Mouse (Mus musculus) adrenal gland, postnatal 4 days (tissue): Measurements from ENCODE around the gene Kcnk3. TPM values are rescaled to one million over a fixed set of nuclear protein-coding genes. Genes with fewer than 3 reads are reported as not detected.
A peak's percentile ranks its signal among the peaks of the same experiment; 100 is the strongest.

ENCODE experiments used
- DNase-seq, 2 experiments: peaks; one replicate each; pipeline ENCODE4 v3.0.0; 2021 to 2022; ENCODE audit warnings: low spot score in 2 of 2, mixed read lengths in 2 of 2
- long read RNA-seq, 2 experiments: library from polyadenylated mRNA; stranded (forward); transcript quantifications; one replicate each; pipeline ENCODE4 v2.0.0; 2021
- total RNA-seq, 2 experiments: library from RNA; stranded (reverse); gene quantifications; 2 replicates each; pipeline ENCODE4 v1.2.3; 2021

Gene Kcnk3
- total RNA-seq = 100 to 1,000 TPM; 684 to 719 TPM
- long read RNA-seq, experiment 1, transcript Kcnk3-201 (2 exons, 3,811 nt) = major isoform, 806 of 1,323 reads
- long read RNA-seq, experiment 1, partial matches to known transcripts = 175 of 1,323 reads
- long read RNA-seq, experiment 1, other reads (novel, unspliced or antisense) = 342 of 1,323 reads
- long read RNA-seq, experiment 2, transcript Kcnk3-201 (2 exons, 3,811 nt) = major isoform, 1,323 of 1,905 reads
- long read RNA-seq, experiment 2, partial matches to known transcripts = 153 of 1,905 reads
- long read RNA-seq, experiment 2, other reads (novel, unspliced or antisense) = 429 of 1,905 reads

DNA sequence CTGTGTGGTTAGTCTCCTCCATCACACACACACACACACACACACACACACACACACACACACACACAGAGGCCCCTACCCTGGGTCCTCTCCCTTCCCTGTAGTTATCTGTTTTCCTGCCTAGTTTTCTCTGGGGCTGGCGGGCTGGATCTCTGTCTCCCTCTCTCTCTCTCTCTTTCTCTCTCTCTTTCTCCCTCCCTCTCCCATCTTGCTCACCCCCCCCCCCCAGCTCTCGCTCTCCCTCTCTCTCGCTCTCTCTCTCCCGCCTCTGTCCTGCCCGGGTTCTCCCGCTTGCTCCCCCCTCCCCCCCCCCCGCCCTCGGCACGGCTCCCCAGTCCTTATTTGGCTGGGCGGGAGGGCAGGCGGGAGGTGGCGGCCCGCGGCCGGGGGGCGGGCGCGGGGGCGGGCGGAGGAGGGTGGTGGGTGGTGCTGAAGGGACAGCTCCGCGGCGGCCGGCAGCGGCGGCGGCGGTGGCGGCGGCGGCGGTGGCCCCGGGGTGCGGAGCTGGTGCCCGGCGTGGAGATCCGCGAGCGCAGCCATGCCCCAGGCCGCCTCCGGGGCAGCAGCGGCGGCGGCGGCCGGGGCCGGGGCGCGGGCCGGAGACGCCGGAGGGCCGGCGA lies at the start of gene Kcnk3:
TSS of gene Kcnk3 (plus strand) at position 490 of the 620 bp plus-strand sequence.
- peak; percentile 60 to 82 for DNase-seq

DNA sequence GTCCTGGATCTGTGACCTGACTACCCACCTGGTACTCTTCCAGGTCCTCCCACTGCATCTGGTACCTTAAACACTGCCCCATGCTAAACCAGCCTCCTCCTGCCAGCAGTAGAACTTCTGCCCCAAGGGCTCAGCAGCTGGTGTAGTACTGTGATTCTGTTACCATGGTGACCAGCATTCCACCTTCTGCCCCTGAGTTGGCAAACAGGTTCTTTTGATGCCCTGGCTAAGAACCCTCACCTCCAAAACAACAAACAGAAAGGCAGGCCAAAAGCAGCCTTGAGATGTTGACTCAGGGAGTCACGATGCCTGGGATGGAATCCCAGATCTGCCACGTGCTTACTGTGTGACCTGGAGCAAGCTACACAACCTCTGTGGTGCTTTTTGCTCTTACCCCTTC lies 42.3 kb upstream of the Kcnk3 start, which contains the start of gene Cib4:
TSS of gene Cib4 (minus strand) at position 139 of the 400 bp plus-strand sequence.
- DNase-seq = no peak

DNA sequence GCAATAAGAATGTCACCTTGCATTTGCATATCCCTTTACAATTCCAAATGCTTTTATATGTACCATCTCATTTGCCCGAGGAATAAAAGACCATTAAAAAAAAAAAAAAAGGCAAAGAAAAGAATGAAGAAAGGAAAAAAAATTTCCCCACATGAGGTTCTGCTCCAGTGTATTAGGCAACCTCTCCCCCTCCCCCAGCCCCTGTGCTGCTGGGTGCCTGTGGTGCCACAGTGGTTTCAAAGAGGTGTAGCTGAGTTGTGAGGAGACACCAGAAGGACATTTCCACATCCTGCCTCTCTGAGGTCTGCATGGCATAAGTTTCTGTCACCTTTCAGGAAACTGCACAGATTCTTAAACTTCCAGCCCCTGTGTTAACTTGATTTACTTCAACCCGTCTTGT lies 39.3 kb upstream of the Kcnk3 start:
- no peak for DNase-seq

DNA sequence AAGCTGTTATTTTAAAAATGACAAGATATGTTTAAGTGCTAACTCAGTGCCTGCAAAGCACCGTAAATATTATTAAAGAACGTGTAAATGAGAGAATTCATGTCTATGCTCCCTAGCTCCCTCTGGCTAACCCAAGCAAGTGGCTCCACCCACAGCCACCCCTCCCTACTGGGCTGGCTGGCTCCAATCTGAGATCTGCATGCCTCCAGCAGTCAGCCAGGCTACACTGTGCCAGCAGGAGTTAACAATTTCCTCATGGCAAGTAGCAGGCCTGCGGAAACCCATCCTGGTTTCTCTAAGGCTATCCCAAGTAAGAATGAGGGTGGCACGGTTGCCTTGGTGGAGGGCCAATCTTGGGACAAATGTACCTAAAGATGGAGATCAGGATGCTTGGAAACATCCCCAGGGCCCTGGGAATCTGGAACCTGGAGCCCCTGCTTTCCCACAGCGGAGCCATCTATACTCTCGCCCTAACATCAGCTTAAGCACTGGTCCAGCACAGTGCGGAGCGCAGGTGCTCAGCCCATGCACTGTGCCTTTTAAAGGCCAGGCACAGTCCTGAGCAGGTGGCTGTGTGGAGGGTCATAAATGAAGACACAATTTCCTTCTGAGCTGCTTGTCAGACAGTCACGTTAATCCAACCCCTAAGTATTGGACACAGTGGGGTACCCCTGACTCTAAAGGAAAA lies 37.5 kb upstream of the Kcnk3 start:
- no peak for DNase-seq

DNA sequence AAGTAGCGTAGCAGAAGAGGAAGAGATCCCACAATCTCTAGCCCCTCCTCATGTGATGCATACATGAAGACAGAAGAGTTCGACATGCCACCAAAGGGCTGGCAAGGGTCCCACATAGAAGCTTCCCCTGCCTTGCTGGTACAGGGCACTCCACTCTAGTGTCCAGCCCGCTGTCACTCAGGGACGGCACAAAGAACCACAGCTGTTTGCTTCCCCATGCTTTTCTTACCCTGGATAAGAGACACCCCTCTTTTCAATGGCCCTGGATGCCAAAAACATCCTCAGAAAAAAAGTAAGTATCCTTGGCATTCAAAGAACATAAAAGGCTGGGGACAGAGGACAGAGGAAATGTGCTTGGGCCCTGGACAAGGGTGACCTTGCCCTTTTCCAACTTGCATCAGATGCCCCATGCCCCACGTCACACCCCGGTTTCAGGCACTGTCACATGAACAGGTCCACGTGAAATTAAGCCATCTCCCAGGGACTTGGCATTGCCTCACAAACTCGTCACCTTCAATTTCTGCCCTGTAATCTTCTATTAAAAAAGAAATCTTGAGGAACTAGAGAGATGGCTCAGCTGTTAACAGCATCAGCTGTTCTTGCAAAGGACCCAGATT lies 36.8 kb upstream of the Kcnk3 start:
- DNase-seq = peak in 1 of 2 experiments; percentile 66

DNA sequence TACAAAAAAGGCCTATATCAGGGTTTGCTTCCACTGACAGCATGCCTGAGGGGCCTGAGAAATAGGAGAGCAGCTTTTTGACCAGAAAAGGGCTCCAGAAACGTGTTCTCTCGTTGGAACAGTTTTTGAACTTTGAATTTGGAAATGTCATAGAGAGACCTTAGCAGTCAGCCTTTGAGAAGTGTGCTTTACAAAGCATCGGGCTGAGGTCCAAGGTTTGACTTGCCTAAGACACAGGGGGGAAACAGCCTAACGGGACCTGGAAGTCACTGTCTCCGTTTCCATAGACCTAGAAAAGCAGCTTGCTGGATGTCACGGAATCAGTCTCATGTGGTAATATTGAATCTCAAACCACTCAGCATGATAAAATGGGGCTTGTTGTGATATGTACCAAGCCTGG lies 36.0 kb upstream of the Kcnk3 start:
- no peak for DNase-seq

DNA sequence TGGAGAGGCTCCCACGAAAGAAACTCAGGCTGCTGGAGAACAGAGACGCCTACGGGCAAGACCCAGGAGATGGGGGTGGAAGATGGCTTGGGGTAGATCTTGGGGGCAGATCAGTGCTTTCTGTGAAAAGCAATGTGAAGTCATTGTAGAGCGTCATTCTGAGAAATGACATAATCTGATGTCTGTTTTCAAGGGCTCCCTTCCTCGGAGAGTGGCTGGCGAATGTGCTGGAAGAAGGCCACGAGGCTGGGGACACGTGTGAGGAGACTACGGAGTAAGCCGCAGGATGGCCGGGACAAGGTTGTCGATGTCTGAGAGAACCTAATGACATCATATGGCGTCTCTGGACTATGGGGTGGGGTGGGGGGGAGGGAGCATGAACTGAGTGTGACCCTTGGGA lies 34.0 kb upstream of the Kcnk3 start:
- no peak for DNase-seq

DNA sequence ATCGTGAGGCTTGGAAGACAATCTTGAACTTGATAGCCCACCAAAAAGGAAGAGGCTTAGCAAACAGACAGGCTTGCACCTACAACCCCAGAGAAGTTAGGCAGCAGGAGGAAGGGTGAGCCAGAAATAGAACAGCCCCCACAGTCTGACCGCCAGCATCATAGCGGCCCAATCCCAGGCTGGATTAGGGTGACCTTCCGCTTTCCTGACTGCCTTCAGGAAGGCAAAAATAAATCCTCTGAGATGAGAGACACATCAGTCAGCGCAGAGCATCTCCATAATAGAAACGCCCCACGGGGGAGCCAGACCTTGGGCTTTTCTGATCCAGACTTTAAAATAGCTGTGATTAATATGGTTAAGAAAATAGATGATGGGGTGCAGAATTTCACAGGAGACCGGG lies 33.0 kb upstream of the Kcnk3 start:
- no peak for DNase-seq

DNA sequence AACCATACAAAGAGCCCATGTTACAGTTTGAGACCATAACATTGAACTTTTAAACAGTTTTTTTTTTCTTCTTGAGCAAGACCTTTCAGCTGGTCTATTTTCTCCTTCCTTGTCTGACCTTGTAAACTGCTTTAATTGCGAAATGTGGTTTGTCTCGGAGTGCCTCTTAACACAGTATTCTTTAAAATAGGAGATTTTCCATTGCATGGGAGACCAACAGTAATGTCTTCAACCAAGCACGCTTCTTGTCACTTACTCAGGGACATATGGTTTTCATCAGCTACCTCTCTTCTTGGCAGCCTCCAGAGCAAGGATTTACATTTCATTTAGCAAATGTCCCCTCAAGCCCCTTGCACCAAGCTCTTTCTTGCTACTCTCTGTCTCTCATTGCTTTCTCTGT lies 31.7 kb upstream of the Kcnk3 start:
- no peak for DNase-seq

DNA sequence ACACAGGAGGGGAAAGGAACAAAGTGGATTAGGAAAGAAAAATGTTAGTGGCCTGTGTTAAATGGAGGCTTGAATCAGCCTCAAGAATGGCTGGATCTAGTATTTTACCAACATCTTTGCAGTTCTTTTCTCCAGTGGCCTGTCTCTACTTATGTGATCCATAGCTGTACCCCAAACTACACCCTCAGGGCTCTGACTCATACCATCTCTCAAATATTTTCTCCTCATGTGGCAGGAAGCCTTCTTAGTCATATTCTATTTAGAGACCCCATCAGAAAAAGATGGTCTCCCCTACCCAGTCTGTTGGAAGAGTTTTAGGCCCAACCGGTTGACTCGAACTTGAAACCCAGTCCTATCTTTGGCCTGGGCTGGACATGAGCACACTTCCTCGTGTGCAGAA lies 28.5 kb upstream of the Kcnk3 start:
- DNase-seq = no peak

DNA sequence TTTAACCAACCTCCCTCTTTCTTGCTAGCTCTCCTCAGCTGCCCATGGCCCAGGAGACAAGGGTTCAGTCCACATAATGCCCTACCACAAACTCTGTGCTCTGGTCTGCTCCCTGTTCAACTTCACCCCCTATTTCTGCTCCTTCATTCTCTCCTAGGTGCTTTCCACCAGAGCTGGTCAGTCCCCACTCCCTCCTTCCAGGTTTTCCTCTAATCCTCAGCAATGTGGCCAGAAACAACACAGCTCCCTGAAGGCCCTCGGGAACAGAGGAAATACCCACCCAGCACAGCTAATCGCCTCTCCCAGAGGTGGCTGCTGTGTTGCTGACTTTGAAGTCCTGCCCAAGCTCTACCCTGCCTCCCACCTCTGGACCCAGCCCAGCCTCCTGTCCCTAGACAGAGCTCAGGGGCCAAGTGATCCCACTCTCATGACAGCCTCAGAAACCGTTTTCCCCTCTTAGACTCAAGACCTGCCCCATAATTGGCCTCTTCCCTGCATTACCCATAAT lies 27.9 kb upstream of the Kcnk3 start:
- DNase-seq = no peak

DNA sequence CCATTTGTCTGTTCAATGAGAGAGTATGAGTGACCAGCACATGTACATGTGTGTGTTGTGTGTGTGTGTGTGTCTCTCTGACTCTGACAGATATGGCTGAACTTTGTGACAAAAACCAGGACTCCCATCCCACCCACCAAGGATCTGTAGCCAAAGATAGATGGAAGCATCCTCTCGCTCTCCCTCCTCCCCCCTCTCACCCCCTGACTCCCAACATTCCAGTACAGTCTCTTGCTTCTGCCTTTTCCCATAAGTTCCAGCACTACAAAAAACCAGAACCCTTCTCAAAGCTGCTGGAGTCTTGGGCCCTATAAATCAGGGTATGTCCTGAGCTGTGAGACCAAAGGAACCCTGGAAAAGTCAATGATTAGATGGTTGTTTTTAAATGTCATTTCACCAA lies 19.5 kb upstream of the Kcnk3 start:
- DNase-seq = no peak

DNA sequence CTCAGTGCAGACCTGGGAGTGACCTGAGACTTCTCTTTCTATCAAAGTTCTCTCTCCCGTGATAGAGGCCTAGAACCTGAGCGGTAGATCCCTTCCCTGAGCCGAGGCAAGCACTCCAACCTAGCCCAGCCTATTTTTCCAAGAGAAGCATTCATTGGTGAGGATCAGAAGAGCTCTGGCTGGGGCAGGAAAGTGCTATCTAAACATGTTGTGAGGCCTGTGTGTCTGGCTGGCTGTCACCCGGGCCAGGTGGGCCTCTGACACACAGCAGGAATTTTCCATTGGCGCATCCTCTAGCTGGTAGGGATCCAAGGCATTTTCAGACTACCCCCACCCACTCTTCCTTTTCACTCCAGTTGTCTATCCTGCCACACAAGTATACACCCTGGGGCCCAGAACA lies 16.1 kb upstream of the Kcnk3 start:
- no peak for DNase-seq

DNA sequence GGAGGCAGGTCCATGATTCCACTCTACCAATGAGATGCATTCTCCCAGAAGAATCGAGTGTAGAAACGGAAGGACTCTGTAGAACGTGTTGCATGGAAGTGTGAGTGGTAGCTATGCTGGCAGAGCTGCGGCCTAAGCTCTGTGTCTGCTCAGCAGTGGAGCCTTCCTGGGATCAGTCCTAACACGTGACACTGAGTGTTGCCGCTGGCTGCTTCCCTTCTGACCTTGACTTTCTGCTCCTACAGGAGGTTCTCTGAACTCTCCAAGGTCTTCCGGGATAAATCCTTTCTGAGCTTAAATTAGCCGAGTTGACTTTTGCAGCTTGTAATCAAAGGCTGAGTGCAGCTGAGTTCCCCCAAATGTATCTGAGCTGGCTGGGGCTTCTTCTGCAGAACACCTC lies 13.6 kb upstream of the Kcnk3 start:
- no peak for DNase-seq

DNA sequence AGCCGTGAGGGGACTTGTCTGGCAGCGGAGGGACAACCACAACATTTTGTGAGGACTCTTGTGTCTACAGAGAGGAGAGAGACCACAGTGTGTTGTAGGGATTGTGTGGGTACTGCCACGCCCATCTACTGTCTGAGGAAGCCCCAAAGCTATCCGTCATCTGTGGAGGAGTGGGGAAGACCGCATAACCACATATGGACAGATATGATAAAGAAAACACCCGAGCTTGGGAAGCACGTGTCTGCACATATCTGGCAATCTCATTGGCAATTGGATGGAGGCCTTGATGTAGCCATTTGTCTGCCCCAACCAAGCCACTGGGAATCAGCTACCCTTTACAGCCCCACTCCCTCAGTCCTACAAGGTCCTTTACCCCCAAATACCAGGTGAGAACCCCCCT lies 11.7 kb upstream of the Kcnk3 start:
- no peak for DNase-seq

DNA sequence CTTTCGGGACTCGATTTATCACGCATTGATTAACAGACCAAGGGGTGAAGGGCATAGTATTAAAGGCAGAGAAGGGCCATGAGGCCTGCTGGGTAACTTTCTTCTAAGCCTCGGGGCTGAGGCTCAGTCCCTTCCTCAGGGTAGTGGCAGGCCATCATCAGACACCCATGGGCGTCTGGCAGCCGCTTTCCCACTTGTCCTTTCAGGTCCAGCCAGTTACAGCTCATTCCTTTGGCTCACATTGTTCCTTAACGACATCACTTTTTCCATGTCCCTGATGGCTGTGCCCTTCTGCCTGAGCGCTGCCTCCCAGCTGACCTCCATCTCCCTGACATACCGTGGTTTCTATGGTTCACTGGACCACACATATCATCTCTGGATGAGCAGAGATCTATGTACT lies 10.7 kb upstream of the Kcnk3 start:
- no peak for DNase-seq

DNA sequence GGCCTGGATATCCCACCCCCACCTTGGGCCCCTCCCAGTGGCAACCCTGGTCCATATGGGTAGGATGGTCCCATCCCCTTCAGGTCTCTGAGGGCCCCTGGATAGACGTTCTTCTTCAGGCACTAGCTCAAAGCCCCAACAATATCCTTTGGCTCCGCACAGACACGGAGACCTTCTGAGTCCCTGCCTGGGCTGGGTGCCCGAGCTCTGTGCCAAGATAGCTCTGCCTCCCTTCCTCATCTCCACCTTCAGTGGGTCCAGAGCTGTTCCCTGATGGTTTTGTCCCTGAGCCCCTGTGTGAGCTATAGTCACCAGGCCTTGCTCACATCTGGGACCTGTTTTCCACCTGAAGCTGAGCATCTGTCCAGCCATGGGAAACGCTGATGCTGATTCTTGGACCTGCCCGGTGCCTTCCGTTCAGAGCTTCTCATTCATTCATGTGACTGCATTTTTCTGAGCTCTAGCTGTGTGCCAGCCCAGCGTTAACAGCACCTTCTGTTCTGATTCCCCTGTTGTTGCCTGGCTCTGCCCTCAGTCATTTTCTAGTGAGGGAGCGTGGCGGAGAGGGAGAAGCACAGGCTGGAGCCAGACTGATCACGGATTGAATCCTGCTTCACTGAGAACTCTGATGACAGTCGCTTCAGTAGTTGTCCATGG lies 10.2 kb upstream of the Kcnk3 start:
- no peak for DNase-seq

DNA sequence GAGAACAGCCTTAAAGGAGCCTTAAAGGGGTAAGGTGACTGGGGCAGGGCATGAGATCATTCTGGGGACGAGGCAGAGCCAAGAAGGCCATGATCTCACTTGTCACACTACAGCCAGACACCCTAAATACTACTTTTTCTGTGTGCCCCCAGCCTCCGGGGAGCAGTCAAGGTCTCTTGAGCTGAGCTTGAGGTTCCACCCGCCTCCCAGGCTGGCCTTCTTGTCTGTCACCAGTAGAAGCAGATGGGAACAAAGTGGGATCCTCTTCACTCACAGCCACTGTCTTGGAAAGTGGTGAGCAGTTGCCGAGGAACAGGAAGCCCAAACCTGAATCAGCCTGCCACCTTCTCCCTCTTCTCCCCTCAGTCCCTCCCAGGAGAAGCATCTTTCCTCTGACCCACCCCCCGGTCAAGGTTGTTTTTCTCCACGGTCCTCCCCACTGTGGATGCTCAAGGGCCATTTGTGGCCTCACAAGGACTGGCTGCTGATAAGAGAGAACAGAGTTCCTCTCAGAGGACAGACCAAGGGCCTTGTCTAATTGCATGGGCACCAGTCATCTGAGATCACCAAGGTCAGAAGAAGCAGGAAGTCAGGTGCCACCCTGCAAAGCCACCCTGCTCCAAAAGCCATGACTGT lies 9.4 kb upstream of the Kcnk3 start:
- DNase-seq = no peak

DNA sequence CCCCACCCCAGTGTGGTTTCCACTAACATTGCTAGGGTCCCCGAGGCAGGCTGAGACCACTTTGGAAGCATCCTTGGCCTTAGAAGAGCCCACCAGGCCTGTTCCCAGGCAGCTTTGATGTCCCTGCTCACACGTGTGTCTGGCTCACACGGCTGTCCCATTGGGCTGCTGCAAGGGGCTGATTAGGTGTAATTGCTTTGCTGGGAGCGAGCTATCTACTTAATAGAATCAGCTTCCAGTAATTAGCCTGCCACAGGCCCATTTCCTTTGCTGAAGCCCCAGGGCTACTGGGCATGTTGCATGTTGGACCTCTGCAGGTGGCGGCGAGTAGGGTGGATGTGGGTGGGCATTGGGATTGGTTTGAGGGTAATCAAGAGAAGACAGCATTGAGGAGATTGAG lies 7.2 kb upstream of the Kcnk3 start:
- DNase-seq = no peak

DNA sequence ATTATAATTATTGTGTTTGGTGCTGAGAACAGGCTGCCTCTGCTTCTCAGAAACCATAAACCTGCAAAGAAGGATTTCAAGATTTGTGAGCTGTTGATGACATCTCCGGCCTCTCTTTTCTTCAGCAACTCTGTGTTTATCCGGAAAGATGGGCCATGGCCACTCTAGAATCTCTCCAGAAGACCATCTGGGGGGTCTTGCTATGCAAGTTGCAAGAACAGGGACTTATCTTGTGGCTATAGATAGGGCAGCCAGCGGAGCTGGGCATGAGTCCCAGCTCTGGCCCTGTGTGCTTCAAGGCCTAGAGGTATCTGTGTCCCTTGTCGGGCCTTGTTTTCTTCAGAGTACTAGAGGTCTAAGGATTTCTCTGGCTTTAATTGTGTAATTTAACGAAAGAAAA lies 6.0 kb upstream of the Kcnk3 start:
- no peak for DNase-seq

DNA sequence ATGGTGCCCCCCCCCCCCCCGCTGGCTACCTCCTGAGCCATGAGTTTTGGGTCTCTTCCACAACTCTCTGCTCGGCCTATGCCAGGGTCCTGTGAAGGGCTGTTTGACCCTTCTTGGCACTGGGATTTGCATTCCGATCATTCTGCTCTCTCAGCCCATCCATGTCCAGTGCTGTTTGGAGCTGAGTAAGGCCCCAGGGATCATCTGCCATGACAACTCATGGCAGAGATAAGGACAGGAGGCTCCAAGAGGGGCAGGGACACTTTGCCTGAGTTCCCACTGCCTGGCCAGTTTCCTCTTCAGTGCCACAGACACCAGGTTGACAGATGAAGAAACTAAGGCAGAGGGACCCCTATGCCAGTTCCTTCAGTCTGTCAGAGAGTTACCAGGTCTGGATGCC lies 1.4 kb upstream of the Kcnk3 start:
- no peak for DNase-seq
